Mouse (Mus musculus): Measurements from ENCODE around the gene Nfx1. TPM values are rescaled to one million over a fixed set of nuclear protein-coding genes. Genes with fewer than 3 reads are reported as not detected.

Nfx1 gene
- polyA plus RNA-seq, 1 experiment from 2014 or later, result 67.7 TPM

- ATAC-seq (replicated peaks; ENCODE audit: insufficient number of reproducible peaks, low FRiP score, low TSS enrichment), result no peak
- Histone ChIP-seq H3K4me1 (ENCODE audit: control insufficient read depth, insufficient read depth, low read length) (peaks cover 4% of the 10 kb centered on the region; the same call in 1 of the 2 replicates), H3K36me3 (ENCODE audit: control insufficient read depth, insufficient read depth, low read length) (no peaks in the 10 kb centered on the region), H3K27ac (ENCODE audit: low read depth, low read length) (no peak overlapping the region), H3K9me3 (replicated peaks; ENCODE audit: control insufficient read depth, low read length) (no peaks in the 10 kb centered on the region), H3K4me2 (no peak overlapping the region), H3K4me3 (ENCODE audit: low read depth, low read length) (no peak overlapping the region), H3K9ac (ENCODE audit: low read depth, low read length) (no peak overlapping the region), H3K27me3 (ENCODE audit: control insufficient read depth, insufficient read depth, low read length) (no peaks in the 10 kb centered on the region)
- WGBS (ENCODE audit: insufficient replicate concordance), result 80% methylated on average over 3 of the region's 3 CpGs
These were observed 74.6 kb downstream of the Nfx1 start for GRCm38 (mm10) chr4:41045288-41045687.

GRCm38 (mm10) chr4:41046254-41046795, 75.6 kb downstream of the Nfx1 start:
- Histone ChIP-seq H3K27ac (ENCODE audit: low read depth, low read length) (no peak overlapping the region), H3K4me3 (ENCODE audit: low read depth, low read length) (no peak overlapping the region), H3K36me3 (ENCODE audit: control insufficient read depth, insufficient read depth, low read length) (no peaks in the 10 kb centered on the region), H3K27me3 (ENCODE audit: control insufficient read depth, insufficient read depth, low read length) (no peaks in the 10 kb centered on the region), H3K9ac (ENCODE audit: low read depth, low read length) (no peak overlapping the region), H3K4me2 (no peak overlapping the region), H3K4me1 (ENCODE audit: control insufficient read depth, insufficient read depth, low read length) (peaks cover 4% of the 10 kb centered on the region), H3K9me3 (replicated peaks; ENCODE audit: control insufficient read depth, low read length) (no peaks in the 10 kb centered on the region)
- 76% methylated on average over 13 of the region's 13 CpGs for WGBS (ENCODE audit: insufficient replicate concordance)
- ATAC-seq (replicated peaks; ENCODE audit: insufficient number of reproducible peaks, low FRiP score, low TSS enrichment), result no peak

- H3K4me1 ChIP-seq (ENCODE audit: control insufficient read depth, insufficient read depth, low read length), result peaks cover 4% of the 10 kb centered on the region
- no peak within 1 kb of the TSS for H3K27ac ChIP-seq (ENCODE audit: low read depth, low read length)
- H3K4me3 ChIP-seq (ENCODE audit: low read depth, low read length), result no peak within 1 kb of the TSS
These were observed 77.0 kb downstream of the Nfx1 start, which contains the start of gene Aqp7 for GRCm38 (mm10) chr4:41047524-41048271. Gene Aqp7 (minus strand): TSS chr4:41048139.

GRCm38 (mm10) chr4:41048926-41049325, 78.2 kb downstream of the Nfx1 start:
- Histone ChIP-seq H3K9me3 (replicated peaks; ENCODE audit: control insufficient read depth, low read length) (no peaks in the 10 kb centered on the region), H3K9ac (ENCODE audit: low read depth, low read length) (0 out of 2 replicates have a peak overlapping the region, but pooled peaks have one; percentile 16), H3K27me3 (ENCODE audit: control insufficient read depth, insufficient read depth, low read length) (no peaks in the 10 kb centered on the region), H3K4me3 (ENCODE audit: low read depth, low read length) (no peak overlapping the region), H3K36me3 (ENCODE audit: control insufficient read depth, insufficient read depth, low read length) (no peaks in the 10 kb centered on the region), H3K4me1 (ENCODE audit: control insufficient read depth, insufficient read depth, low read length) (peaks cover 4% of the 10 kb centered on the region), H3K27ac (ENCODE audit: low read depth, low read length) (no peak overlapping the region), H3K4me2 (no peak overlapping the region)
- 37% methylated on average over 2 of the region's 2 CpGs for WGBS (ENCODE audit: insufficient replicate concordance)
- ATAC-seq (replicated peaks; ENCODE audit: insufficient number of reproducible peaks, low FRiP score, low TSS enrichment), result no peak

More at GRCm38 (mm10) chr4:41047524-41048271, 77.0 kb downstream of the Nfx1 start, which contains the start of gene Aqp7:
- Histone ChIP-seq H3K4me2 (no peak within 1 kb of the TSS), H3K36me3 (ENCODE audit: control insufficient read depth, insufficient read depth, low read length) (no peaks in the 10 kb centered on the region), H3K9ac (ENCODE audit: low read depth, low read length) (0 out of 2 replicates have a peak within 1 kb of the TSS, but pooled peaks have one; percentile 16), H3K9me3 (replicated peaks; ENCODE audit: control insufficient read depth, low read length) (no peaks in the 10 kb centered on the region), H3K27me3 (ENCODE audit: control insufficient read depth, insufficient read depth, low read length) (no peaks in the 10 kb centered on the region)
- ATAC-seq (replicated peaks; ENCODE audit: insufficient number of reproducible peaks, low FRiP score, low TSS enrichment), result no peak
- WGBS (ENCODE audit: insufficient replicate concordance), result 18% methylated on average over 9 of the region's 9 CpGs

GRCm38 (mm10) chr4:41050726-41051675, 80.3 kb downstream of the Nfx1 start:
- Histone ChIP-seq H3K4me1 (ENCODE audit: control insufficient read depth, insufficient read depth, low read length) (peaks cover 11% of the 10 kb centered on the region), H3K4me3 (ENCODE audit: low read depth, low read length) (no peak overlapping the region), H3K9me3 (replicated peaks; ENCODE audit: control insufficient read depth, low read length) (no peaks in the 10 kb centered on the region), H3K9ac (ENCODE audit: low read depth, low read length) (peak overlapping the region; percentile 58; the same call in 1 of the 2 replicates), H3K36me3 (ENCODE audit: control insufficient read depth, insufficient read depth, low read length) (no peaks in the 10 kb centered on the region), H3K27me3 (ENCODE audit: control insufficient read depth, insufficient read depth, low read length) (no peaks in the 10 kb centered on the region), H3K27ac (ENCODE audit: low read depth, low read length) (no peak overlapping the region), H3K4me2 (peak overlapping the region; percentile 57)
- 33% methylated on average over 16 of the region's 16 CpGs for WGBS (ENCODE audit: insufficient replicate concordance)
- no peak for ATAC-seq (replicated peaks; ENCODE audit: insufficient number of reproducible peaks, low FRiP score, low TSS enrichment)

- no peak for ATAC-seq (replicated peaks; ENCODE audit: insufficient number of reproducible peaks, low FRiP score, low TSS enrichment)
- Histone ChIP-seq H3K9me3 (replicated peaks; ENCODE audit: control insufficient read depth, low read length) (no peaks in the 10 kb centered on the region), H3K4me3 (ENCODE audit: low read depth, low read length) (no peak overlapping the region), H3K4me2 (no peak overlapping the region), H3K27me3 (ENCODE audit: control insufficient read depth, insufficient read depth, low read length) (no peaks in the 10 kb centered on the region), H3K9ac (ENCODE audit: low read depth, low read length) (no peak overlapping the region), H3K27ac (ENCODE audit: low read depth, low read length) (no peak overlapping the region), H3K36me3 (ENCODE audit: control insufficient read depth, insufficient read depth, low read length) (no peaks in the 10 kb centered on the region), H3K4me1 (ENCODE audit: control insufficient read depth, insufficient read depth, low read length) (peaks cover 11% of the 10 kb centered on the region)
- 77% methylated on average over 7 of the region's 7 CpGs for WGBS (ENCODE audit: insufficient replicate concordance)
These were observed 81.1 kb downstream of the Nfx1 start for GRCm38 (mm10) chr4:41051781-41052180.

- 47% methylated on average over 13 of the region's 13 CpGs for WGBS (ENCODE audit: insufficient replicate concordance)
- Histone ChIP-seq H3K36me3 (ENCODE audit: control insufficient read depth, insufficient read depth, low read length) (no peaks in the 10 kb centered on the region), H3K4me2 (peak overlapping the region; percentile 12; the same call in 1 of the 2 replicates), H3K27ac (ENCODE audit: low read depth, low read length) (no peak overlapping the region), H3K4me3 (ENCODE audit: low read depth, low read length) (no peak overlapping the region), H3K4me1 (ENCODE audit: control insufficient read depth, insufficient read depth, low read length) (peaks cover 7% of the 10 kb centered on the region; the same call in 1 of the 2 replicates), H3K27me3 (ENCODE audit: control insufficient read depth, insufficient read depth, low read length) (no peaks in the 10 kb centered on the region), H3K9ac (ENCODE audit: low read depth, low read length) (no peak overlapping the region; the same call in 1 of the 2 replicates), H3K9me3 (replicated peaks; ENCODE audit: control insufficient read depth, low read length) (no peaks in the 10 kb centered on the region)
- ATAC-seq (replicated peaks; ENCODE audit: insufficient number of reproducible peaks, low FRiP score, low TSS enrichment), result peak; percentile 56
These were observed 84.4 kb downstream of the Nfx1 start for GRCm38 (mm10) chr4:41055111-41055510.

- Histone ChIP-seq H3K27me3 (ENCODE audit: control insufficient read depth, insufficient read depth, low read length) (no peaks in the 10 kb centered on the region), H3K36me3 (ENCODE audit: control insufficient read depth, insufficient read depth, low read length) (no peaks in the 10 kb centered on the region), H3K9ac (ENCODE audit: low read depth, low read length) (no peak overlapping the region), H3K9me3 (replicated peaks; ENCODE audit: control insufficient read depth, low read length) (no peaks in the 10 kb centered on the region), H3K4me2 (no peak overlapping the region), H3K27ac (ENCODE audit: low read depth, low read length) (no peak overlapping the region), H3K4me3 (ENCODE audit: low read depth, low read length) (no peak overlapping the region), H3K4me1 (ENCODE audit: control insufficient read depth, insufficient read depth, low read length) (peaks cover 7% of the 10 kb centered on the region; the same call in 1 of the 2 replicates)
- no peak for ATAC-seq (replicated peaks; ENCODE audit: insufficient number of reproducible peaks, low FRiP score, low TSS enrichment)
- 17% methylated on average over 1 of the region's 1 CpGs for WGBS (ENCODE audit: insufficient replicate concordance)
These were observed 85.5 kb downstream of the Nfx1 start for GRCm38 (mm10) chr4:41056253-41056652.
